Mouse (Mus musculus): ENCODE results near the gene Rfc5. TPM values are rescaled to one million over a fixed set of nuclear protein-coding genes. Genes with fewer than 3 reads are reported as not detected.
"Not testable (repeated sequence)": the region's sequence is repeated elsewhere in the genome, so short reads cannot be mapped to it uniquely, and the experiment has no call there.

Rfc5 gene
- polyA plus RNA-seq (2012; rRNA removed), result 3.6 and 5.7 TPM in 2 replicates

- Histone ChIP-seq H3K27me3 (ENCODE audit: control insufficient read depth, insufficient read depth, low read length) (no peaks in the 10 kb centered on the region), H3K4me3 (ENCODE audit: control insufficient read depth, low read depth, low read length) (peak within 1 kb of the TSS; percentile 93), H3K4me1 (ENCODE audit: control insufficient read depth, insufficient read depth, low read length) (peaks cover 4% of the 10 kb centered on the region), H3K27ac (ENCODE audit: control insufficient read depth, insufficient read depth, low read depth, low read length) (no peak within 1 kb of the TSS; the same call in 1 of the 2 replicates), H3K36me3 (ENCODE audit: control insufficient read depth, insufficient read depth, low read length) (no peaks in the 10 kb centered on the region)
- TF ChIP-seq POLR2A (IDR thresholded peaks at IDR 0.05; ENCODE audit: control insufficient read depth, low read depth, low read length) (peak; percentile 54; the same call in 1 of the 2 replicates), CTCF (IDR thresholded peaks at IDR 0.05; ENCODE audit: control insufficient read depth, insufficient read depth, insufficient replicate concordance, low read depth, low read length) (no peak)
Measured at GRCm38 (mm10) chr5:117388877-117389276, at the start of gene Rfc5. Rfc5 (minus strand) TSS chr5:117389047.

GRCm38 (mm10) chr5:117433501-117433900, 44.7 kb upstream of the Rfc5 start:
- not testable (repeated sequence) for H3K27ac ChIP-seq (ENCODE audit: control insufficient read depth, insufficient read depth, low read depth, low read length); H3K4me1 ChIP-seq (ENCODE audit: control insufficient read depth, insufficient read depth, low read length); H3K36me3 ChIP-seq (ENCODE audit: control insufficient read depth, insufficient read depth, low read length)

GRCm38 (mm10) chr5:117417442-117417841, 28.6 kb upstream of the Rfc5 start:
- Histone ChIP-seq H3K27ac (ENCODE audit: control insufficient read depth, insufficient read depth, low read depth, low read length) (no peak overlapping the region), H3K4me1 (ENCODE audit: control insufficient read depth, insufficient read depth, low read length) (peaks cover 11% of the 10 kb centered on the region), H3K4me3 (ENCODE audit: control insufficient read depth, low read depth, low read length) (no peak overlapping the region), H3K36me3 (ENCODE audit: control insufficient read depth, insufficient read depth, low read length) (no peaks in the 10 kb centered on the region), H3K27me3 (ENCODE audit: control insufficient read depth, insufficient read depth, low read length) (no peaks in the 10 kb centered on the region)
- TF ChIP-seq CTCF (IDR thresholded peaks at IDR 0.05; ENCODE audit: control insufficient read depth, insufficient read depth, insufficient replicate concordance, low read depth, low read length), result no peak
- TF ChIP-seq POLR2A (IDR thresholded peaks at IDR 0.05; ENCODE audit: control insufficient read depth, low read depth, low read length), result no peak

More at GRCm38 (mm10) chr5:117433501-117433900, 44.7 kb upstream of the Rfc5 start:
- not testable (repeated sequence) for H3K4me3 ChIP-seq (ENCODE audit: control insufficient read depth, low read depth, low read length); H3K27me3 ChIP-seq (ENCODE audit: control insufficient read depth, insufficient read depth, low read length)

GRCm38 (mm10) chr5:117415011-117415912, 26.4 kb upstream of the Rfc5 start:
- no peak overlapping the region for H3K27ac ChIP-seq (ENCODE audit: control insufficient read depth, insufficient read depth, low read depth, low read length)
- TF ChIP-seq POLR2A (IDR thresholded peaks at IDR 0.05; ENCODE audit: control insufficient read depth, low read depth, low read length) (no peak), CTCF (IDR thresholded peaks at IDR 0.05; ENCODE audit: control insufficient read depth, insufficient read depth, insufficient replicate concordance, low read depth, low read length) (no peak)
- peaks cover 8% of the 10 kb centered on the region for H3K4me1 ChIP-seq (ENCODE audit: control insufficient read depth, insufficient read depth, low read length)
- H3K36me3 ChIP-seq (ENCODE audit: control insufficient read depth, insufficient read depth, low read length), result no peaks in the 10 kb centered on the region
- no peak overlapping the region for H3K4me3 ChIP-seq (ENCODE audit: control insufficient read depth, low read depth, low read length)
- H3K27me3 ChIP-seq (ENCODE audit: control insufficient read depth, insufficient read depth, low read length), result no peaks in the 10 kb centered on the region

- no peak overlapping the region for H3K27ac ChIP-seq (ENCODE audit: control insufficient read depth, insufficient read depth, low read depth, low read length)
- H3K4me1 ChIP-seq (ENCODE audit: control insufficient read depth, insufficient read depth, low read length), result peaks cover 8% of the 10 kb centered on the region
- H3K36me3 ChIP-seq (ENCODE audit: control insufficient read depth, insufficient read depth, low read length), result no peaks in the 10 kb centered on the region
- TF ChIP-seq CTCF (IDR thresholded peaks at IDR 0.05; ENCODE audit: control insufficient read depth, insufficient read depth, insufficient replicate concordance, low read depth, low read length) (no peak), POLR2A (IDR thresholded peaks at IDR 0.05; ENCODE audit: control insufficient read depth, low read depth, low read length) (no peak)
- H3K27me3 ChIP-seq (ENCODE audit: control insufficient read depth, insufficient read depth, low read length), result no peaks in the 10 kb centered on the region
- no peak overlapping the region for H3K4me3 ChIP-seq (ENCODE audit: control insufficient read depth, low read depth, low read length)
Measured at GRCm38 (mm10) chr5:117414611-117415010, 25.8 kb upstream of the Rfc5 start.

- no peaks in the 10 kb centered on the region for H3K27me3 ChIP-seq (ENCODE audit: control insufficient read depth, insufficient read depth, low read length)
- H3K36me3 ChIP-seq (ENCODE audit: control insufficient read depth, insufficient read depth, low read length), result no peaks in the 10 kb centered on the region
- no peak within 1 kb of the TSS for H3K27ac ChIP-seq (ENCODE audit: control insufficient read depth, insufficient read depth, low read depth, low read length)
- TF ChIP-seq POLR2A (IDR thresholded peaks at IDR 0.05; ENCODE audit: control insufficient read depth, low read depth, low read length) (no peak), CTCF (IDR thresholded peaks at IDR 0.05; ENCODE audit: control insufficient read depth, insufficient read depth, insufficient replicate concordance, low read depth, low read length) (no peak)
- H3K4me3 ChIP-seq (ENCODE audit: control insufficient read depth, low read depth, low read length), result peak within 1 kb of the TSS; percentile 76
- peaks cover 8% of the 10 kb centered on the region for H3K4me1 ChIP-seq (ENCODE audit: control insufficient read depth, insufficient read depth, low read length)
Measured at GRCm38 (mm10) chr5:117413507-117414501, 25.0 kb upstream of the Rfc5 start, which contains the start of gene Ksr2. Ksr2 (plus strand) TSS chr5:117414000.

- H3K27me3 ChIP-seq (ENCODE audit: control insufficient read depth, insufficient read depth, low read length), result no peaks in the 10 kb centered on the region
Measured at GRCm38 (mm10) chr5:117409369-117409768, 20.5 kb upstream of the Rfc5 start.

More at GRCm38 (mm10) chr5:117409369-117409768, 20.5 kb upstream of the Rfc5 start:
- no peak overlapping the region for H3K27ac ChIP-seq (ENCODE audit: control insufficient read depth, insufficient read depth, low read depth, low read length)
- no peaks in the 10 kb centered on the region for H3K36me3 ChIP-seq (ENCODE audit: control insufficient read depth, insufficient read depth, low read length)
- TF ChIP-seq CTCF (IDR thresholded peaks at IDR 0.05; ENCODE audit: control insufficient read depth, insufficient read depth, insufficient replicate concordance, low read depth, low read length) (no peak), POLR2A (IDR thresholded peaks at IDR 0.05; ENCODE audit: control insufficient read depth, low read depth, low read length) (no peak)
- peaks cover 8% of the 10 kb centered on the region for H3K4me1 ChIP-seq (ENCODE audit: control insufficient read depth, insufficient read depth, low read length)
- H3K4me3 ChIP-seq (ENCODE audit: control insufficient read depth, low read depth, low read length), result no peak overlapping the region
